Mouse (Mus musculus): ENCODE results near the gene Rgs19.

Rgs19 gene

GRCm38 (mm10) chr2:181683381-181683780 is 10.4 kb downstream of the Rgs19 start:
- no peak for DNase-seq (ENCODE audit: low spot score)

DNA sequence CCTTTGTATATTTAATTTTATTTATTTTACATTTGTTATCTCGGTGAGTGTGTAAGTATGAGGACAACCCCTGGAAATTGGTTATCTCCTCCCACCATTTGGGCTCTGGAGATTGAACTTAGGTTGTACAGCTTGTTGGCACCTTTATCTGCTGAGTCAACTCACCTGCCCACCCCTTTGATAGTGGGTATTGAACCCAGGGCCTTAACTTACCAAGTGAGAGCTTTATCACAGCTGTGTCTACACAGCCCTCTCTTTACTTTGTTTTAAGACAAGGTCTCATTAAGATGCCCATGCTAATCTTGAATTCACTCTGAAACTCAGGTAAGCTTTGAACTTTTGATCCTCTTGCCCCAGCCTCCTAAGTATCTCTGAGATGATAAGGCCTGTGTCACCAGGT is 11.8 kb downstream of the Rgs19 start:
- DNase-seq (ENCODE audit: low spot score) = no peak

DNA sequence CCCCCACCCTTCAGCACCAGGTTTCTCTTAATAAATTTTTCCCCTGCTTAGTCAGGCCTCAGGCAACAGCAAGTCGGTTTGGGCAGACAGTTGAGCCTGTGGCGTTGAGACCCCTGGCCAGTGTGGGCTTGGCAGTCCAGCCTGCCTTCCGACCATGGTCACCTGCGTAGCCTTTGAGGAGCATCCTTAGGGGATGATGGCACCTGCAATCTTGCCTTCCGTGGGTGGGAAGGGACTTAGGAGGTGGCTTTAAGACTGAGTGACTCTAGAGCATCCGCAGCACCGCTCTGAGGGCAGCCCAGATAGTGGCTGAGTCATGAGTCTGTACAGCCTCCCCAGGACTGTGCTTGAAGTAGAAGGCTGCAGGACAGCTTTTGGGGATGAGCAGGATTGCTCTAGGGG is 13.1 kb downstream of the Rgs19 start:
- DNase-seq (ENCODE audit: low spot score) = no peak

DNA sequence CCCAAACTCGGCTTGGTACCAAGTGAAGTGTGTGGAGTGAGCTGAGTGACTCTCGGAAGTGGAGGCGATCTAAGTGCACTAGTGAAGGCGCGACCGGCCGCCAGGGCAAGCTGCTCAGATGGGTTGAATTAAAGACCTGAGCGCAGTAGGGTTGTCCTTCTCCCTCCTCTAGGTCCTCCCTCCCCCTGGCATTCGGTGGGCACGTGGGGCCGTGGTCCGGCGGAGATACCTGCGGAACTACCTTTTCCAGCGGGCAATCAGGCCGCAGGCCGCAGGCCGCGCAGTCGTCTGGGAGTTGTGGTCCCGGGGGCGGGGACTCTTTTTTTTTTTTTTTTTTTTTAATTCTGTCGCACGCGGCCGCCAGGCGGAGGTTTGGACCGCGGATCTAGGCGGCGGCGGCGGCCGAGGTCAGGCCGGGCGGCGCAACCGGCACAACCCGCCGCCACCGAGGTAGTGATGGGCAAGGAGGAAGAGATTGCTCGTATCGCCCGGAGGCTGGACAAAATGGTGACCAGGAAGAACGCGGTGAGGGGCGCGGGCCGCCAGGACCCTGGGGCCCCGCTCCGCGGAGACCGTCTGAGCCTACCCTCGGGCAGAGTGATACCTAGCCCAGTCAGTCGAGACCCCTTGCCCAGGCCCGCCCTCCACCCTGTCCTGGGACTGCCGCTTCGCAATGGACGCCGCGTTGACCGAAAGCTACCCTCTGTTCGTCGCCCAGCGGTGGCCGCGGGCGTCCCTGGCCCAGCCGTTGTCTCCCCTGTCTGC is 13.6 kb downstream of the Rgs19 start, which contains the start of gene Tcea2:
TSS of gene Tcea2 (plus strand) at position 360 of the 765 bp plus-strand sequence.
- peak; percentile 62 for DNase-seq (ENCODE audit: low spot score)

- DNase-seq (ENCODE audit: low spot score) = peak; percentile 32
These were observed 15.0 kb downstream of the Rgs19 start for GRCm38 (mm10) chr2:181678780-181679179.

DNA sequence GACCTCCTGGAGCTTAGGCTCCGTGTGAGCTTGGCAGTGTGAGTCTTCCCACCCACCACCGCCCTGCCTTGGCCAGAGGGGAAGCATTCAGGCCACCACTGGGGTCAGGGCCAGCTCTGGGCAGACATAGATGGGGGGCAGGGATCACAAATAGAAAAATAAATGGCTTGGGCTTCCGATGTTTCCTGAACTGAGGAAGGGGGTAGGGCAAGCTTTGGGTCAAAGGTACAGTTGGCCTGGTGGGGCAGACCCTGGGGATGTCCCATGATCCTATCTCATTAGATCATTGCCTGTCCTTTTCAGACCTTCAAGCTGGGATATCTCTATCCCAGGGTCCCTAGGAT is 16.1 kb downstream of the Rgs19 start:
- no peak for DNase-seq (ENCODE audit: low spot score)

DNA sequence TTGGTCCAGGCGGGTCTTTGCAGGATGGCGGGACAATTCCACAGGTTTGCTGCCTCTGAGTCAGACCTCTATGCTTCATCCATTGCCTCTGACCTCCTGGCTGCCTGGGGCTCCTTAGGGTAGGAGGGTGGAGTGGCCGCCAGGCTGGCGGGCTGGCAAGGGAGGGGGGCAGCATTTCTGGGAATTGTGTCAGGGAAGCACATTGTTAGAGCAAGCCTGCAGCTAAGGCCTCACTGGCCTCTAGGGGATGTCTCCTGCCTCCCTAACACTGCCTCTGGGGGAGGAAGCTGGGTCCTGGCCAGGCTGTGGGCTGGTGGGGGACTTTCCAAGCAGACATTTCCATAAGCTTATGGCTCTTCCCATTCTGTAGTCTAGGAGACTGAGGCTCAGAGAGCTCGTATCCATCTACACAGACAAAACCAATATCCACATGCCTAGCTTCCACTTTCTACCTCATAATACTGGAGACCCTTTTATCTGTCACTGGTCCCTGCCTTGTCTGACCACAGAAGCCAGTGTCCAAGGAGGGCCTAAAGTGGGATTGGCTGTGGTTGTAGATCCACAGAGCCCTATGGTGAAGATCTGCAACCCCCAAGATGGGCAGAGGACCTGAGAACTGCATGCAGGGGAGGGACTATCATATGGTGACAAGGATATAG is 16.6 kb downstream of the Rgs19 start:
- no peak for DNase-seq (ENCODE audit: low spot score)

- no peak for DNase-seq (ENCODE audit: low spot score)
These were observed 17.4 kb downstream of the Rgs19 start for GRCm38 (mm10) chr2:181676424-181676823.

GRCm38 (mm10) chr2:181675454-181675853 is 18.3 kb downstream of the Rgs19 start:
- DNase-seq (ENCODE audit: low spot score) = peak; percentile 47

GRCm38 (mm10) chr2:181674934-181675333 is 18.8 kb downstream of the Rgs19 start:
- DNase-seq (ENCODE audit: low spot score) = no peak

- DNase-seq (ENCODE audit: low spot score) = no peak
These were observed 20.3 kb downstream of the Rgs19 start for GRCm38 (mm10) chr2:181673501-181673900.

DNA sequence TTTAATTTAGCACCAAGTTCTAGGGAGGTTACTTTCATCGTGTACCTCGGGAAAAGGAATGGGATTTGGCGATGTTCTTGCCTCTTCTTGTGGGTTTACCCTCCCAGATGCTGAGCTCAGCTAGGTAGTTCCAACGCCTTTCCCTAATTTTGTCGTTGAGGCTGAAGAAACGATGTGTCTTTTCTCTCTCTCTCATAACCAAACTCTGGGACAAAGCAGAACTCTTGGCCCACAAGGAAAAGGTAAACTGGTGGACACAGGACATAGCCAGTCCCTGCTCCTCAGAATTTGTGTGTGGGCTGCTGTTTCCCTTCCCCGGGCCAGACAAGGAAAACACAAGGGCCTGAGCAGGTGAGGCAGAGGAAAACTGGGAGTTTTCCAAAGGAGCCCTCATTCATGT is 21.8 kb downstream of the Rgs19 start:
- DNase-seq (ENCODE audit: low spot score) = no peak

- DNase-seq (ENCODE audit: low spot score) = no peak
These were observed 22.5 kb downstream of the Rgs19 start, which contains the start of gene Sox18 for GRCm38 (mm10) chr2:181671326-181671725. Gene Sox18 (minus strand): TSS chr2:181671640.

- no peak for DNase-seq (ENCODE audit: low spot score)
These were observed 22.9 kb downstream of the Rgs19 start for GRCm38 (mm10) chr2:181670913-181671311.

DNA sequence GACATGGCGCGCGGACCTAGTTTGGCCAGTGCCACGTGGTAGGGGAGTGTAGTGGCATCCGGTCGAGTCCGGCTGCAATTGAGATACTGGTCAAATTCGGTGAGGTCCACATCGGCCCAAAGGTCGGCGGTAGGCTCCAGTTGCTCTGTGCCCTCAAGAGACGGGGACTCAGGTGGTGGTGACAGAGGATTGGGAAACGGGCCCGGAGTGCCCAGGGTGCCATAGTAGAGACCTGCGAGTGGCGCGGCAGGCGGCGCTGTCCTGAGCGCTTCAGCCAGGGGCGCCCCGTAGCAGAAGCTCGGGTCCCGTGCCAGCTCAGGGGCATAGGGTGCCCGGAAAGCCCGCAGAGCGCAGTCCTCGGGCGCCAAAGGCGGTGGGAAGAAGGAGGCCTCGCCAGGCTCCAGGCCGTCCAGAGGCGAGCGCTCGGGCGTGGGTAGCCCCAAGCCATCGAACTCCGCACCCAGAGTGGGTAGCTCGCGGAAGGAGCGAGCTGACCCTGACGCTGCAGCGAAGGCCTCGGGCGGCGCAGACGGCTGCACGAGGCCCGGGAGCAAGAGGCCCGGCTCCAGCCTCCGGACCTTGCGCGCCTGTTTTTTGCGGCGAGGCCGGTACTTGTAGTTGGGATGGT is 23.4 kb downstream of the Rgs19 start:
- DNase-seq (ENCODE audit: low spot score) = no peak

GRCm38 (mm10) chr2:181663298-181663630 is 30.5 kb downstream of the Rgs19 start:
- no peak for DNase-seq (ENCODE audit: low spot score)

DNA sequence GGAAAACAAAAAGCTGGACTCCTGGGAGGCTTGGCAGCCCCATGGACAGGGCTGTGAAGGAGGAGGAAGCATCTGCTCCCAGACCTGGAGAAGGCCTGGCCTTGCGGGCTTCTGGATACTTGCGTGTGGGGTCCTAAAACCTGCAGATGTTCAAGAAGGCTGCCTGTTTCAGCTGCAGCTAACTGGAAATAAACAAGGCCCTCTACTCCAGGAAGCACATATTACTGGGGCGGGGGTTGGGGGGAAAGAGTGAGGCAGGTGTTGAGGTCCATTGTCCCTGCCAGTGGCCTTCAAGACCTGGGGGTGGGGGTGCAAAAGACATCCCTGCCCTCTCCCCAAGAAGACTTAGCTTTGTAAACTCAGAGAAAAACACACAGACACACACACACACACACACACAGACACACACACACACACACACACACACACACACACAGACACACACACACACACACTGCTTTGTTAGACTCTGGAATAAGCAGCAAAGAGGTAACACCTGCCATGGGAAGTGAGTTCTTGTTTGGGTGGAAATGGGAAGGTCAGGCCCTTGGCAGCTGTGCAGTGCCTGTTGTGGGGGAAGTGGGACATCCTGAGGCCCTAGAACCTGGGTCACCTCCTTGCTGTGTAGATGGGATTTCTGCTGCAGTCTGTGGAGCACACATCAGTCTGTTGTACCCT is 31.0 kb downstream of the Rgs19 start:
- no peak for DNase-seq (ENCODE audit: low spot score)

DNA sequence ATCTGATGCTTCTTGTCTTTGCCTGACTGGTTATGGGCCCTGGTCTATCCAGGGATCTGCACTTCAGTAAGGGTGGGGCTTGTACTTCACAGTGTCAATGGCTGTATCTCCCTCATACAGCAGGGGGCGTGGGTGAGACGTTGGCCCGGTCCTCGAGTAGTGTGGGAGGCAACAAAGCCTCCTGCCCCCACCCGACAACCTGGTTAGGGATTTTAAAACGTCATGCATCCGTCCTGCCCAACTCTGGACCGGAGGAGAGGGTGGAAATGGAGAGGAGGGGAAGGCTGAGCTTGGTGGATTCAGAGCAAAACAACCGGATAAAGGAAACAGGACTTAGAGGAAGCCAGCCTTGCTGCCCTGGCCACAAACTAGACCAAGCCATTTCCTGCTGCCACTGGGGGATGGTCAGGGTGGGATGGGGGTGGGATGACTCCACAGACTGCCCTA is 34.1 kb downstream of the Rgs19 start:
- DNase-seq (ENCODE audit: low spot score) = peak; percentile 64

DNA sequence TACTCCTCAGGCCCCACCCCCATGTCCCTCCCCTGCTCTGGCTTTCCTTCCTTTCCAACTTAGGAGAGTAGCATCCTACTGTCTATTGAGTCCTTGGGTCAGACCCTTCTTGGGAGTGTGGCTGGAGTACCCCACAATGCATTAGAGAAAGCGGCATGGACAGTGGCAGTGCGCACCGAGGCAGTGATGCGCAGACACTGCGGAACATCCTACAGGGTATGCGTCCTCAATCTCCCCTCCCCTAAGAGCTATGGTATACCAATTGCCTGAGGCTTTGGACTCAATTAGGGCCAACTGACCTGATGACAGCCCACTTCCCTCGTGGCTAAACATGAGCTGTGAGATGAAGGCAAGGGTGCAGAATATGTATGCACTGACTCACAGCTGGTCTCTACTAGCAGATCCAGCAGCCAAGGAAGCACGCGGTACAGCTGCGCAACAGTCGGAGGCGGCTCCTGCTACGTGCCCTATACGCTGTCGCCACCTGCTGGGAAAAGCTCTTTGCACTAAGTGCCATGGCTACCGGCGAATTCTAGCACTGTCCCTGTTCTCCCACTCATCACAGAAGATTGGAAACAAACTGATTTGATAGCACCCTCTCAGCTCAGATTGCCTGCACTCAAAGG is 34.7 kb downstream of the Rgs19 start:
- DNase-seq (ENCODE audit: low spot score) = peak; percentile 37

DNA sequence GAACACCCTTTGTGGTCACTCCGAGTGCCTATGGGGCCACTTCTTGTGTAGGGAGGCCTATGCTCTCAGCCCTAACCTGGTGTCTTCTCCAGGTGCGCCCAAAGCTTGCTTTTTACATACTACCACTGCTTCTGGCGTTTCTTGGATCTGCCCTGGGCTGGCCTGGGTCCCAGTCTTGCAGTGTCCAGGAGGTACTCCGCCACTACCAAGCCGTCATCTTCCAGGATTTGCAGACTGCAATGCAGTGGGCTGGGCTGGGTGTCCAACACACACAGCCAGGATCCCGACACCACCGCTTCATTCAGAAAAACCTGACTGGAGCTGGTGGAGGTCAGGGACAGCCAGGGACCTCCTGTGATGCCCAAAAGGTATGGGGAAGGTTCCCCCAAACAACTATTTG is 35.2 kb downstream of the Rgs19 start:
- DNase-seq (ENCODE audit: low spot score) = no peak

GRCm38 (mm10) chr2:181657441-181657840 is 36.3 kb downstream of the Rgs19 start:
- no peak for DNase-seq (ENCODE audit: low spot score)

DNA sequence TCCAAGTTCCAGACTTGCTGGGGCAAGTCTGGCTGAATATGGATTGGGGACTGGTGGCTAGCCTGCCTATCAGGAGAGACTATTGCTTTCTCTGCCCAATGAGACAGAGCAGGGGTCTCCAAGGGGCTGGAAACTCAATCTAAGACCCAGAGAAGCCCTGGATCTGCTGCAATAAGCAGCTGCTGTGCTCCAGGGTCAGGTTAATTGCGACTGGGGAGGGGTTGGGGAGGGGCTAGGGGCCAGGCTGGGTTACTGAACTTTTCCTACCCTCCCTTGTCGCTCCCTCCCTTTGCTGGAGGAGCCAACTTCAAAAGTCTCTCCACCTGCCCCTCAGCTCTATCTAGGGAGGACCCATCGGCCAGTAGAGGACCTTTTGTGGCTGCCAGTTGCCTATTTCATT is 37.0 kb downstream of the Rgs19 start, which contains the start of gene Gm29797:
TSS of gene Gm29797 (plus strand) at position 301 of the 400 bp plus-strand sequence.
- no peak for DNase-seq (ENCODE audit: low spot score)
